Mouse (Mus musculus): ENCODE data around the gene Htt. TPM values are rescaled to one million over a fixed set of nuclear protein-coding genes. Genes with fewer than 3 reads are reported as not detected.
"Not testable (repeated sequence)": the region's sequence is repeated elsewhere in the genome, so short reads cannot be mapped to it uniquely, and the experiment has no call there.

Gene Htt
- polyA plus RNA-seq, 1 experiment from 2014 or later: 20.7 TPM

- Histone ChIP-seq H3K9me3 (ENCODE audit: control insufficient read depth, low read length) (no peaks in the 10 kb centered on the region), H3K27me3 (ENCODE audit: control insufficient read depth, insufficient read depth, low read length) (no peaks in the 10 kb centered on the region), H3K4me2 (ENCODE audit: low read length) (no peak overlapping the region), H3K9ac (replicated peaks; ENCODE audit: low read length) (no peak overlapping the region), H3K27ac (replicated peaks; ENCODE audit: low read depth, low read length) (no peak overlapping the region), H3K4me3 (replicated peaks; ENCODE audit: low read depth, low read length) (no peak overlapping the region), H3K4me1 (ENCODE audit: control insufficient read depth, insufficient read depth, low read length) (no peaks in the 10 kb centered on the region), H3K36me3 (ENCODE audit: control insufficient read depth, insufficient read depth, low read length) (peaks cover 63% of the 10 kb centered on the region)
- 94% methylated on average over 5 of the region's 5 CpGs for WGBS
- DNase-seq (no peak), ATAC-seq (ENCODE audit: low FRiP score, low TSS enrichment) (no peak)
Observed at GRCm38 (mm10) chr5:34865367-34865766, 103.8 kb downstream of the Htt start.

- H3K27ac ChIP-seq (replicated peaks; ENCODE audit: low read depth, low read length); DNase-seq; H3K4me2 ChIP-seq (ENCODE audit: low read length); H3K9ac ChIP-seq (replicated peaks; ENCODE audit: low read length); H3K9me3 ChIP-seq (ENCODE audit: control insufficient read depth, low read length); H3K27me3 ChIP-seq (ENCODE audit: control insufficient read depth, insufficient read depth, low read length); H3K4me3 ChIP-seq (replicated peaks; ENCODE audit: low read depth, low read length); H3K4me1 ChIP-seq (ENCODE audit: control insufficient read depth, insufficient read depth, low read length); ATAC-seq (ENCODE audit: low FRiP score, low TSS enrichment): not testable (repeated sequence)
- H3K36me3 ChIP-seq (ENCODE audit: control insufficient read depth, insufficient read depth, low read length): peaks cover 79% of the 10 kb centered on the region
- WGBS: 96% methylated on average over 3 of the region's 3 CpGs
Observed at GRCm38 (mm10) chr5:34880307-34880706, 118.8 kb downstream of the Htt start.

- DNase-seq (no peak), ATAC-seq (ENCODE audit: low FRiP score, low TSS enrichment) (no peak)
- H3K36me3 ChIP-seq (ENCODE audit: control insufficient read depth, insufficient read depth, low read length): peaks cover 76% of the 10 kb centered on the region
- no peaks in the 10 kb centered on the region for H3K27me3 ChIP-seq (ENCODE audit: control insufficient read depth, insufficient read depth, low read length)
- no peak overlapping the region for H3K4me3 ChIP-seq (replicated peaks; ENCODE audit: low read depth, low read length)
- H3K9me3 ChIP-seq (ENCODE audit: control insufficient read depth, low read length): no peaks in the 10 kb centered on the region
- no peaks in the 10 kb centered on the region for H3K4me1 ChIP-seq (ENCODE audit: control insufficient read depth, insufficient read depth, low read length)
- no peak overlapping the region for H3K4me2 ChIP-seq (ENCODE audit: low read length)
- no peak overlapping the region for H3K27ac ChIP-seq (replicated peaks; ENCODE audit: low read depth, low read length)
- no peak overlapping the region for H3K9ac ChIP-seq (replicated peaks; ENCODE audit: low read length)
- WGBS: 98% methylated on average over 3 of the region's 3 CpGs
Observed at GRCm38 (mm10) chr5:34881023-34881422, 119.5 kb downstream of the Htt start.

GRCm38 (mm10) chr5:34885250-34885649 lies 123.7 kb downstream of the Htt start:
- no peak for DNase-seq

GRCm38 (mm10) chr5:34889252-34889651 lies 127.7 kb downstream of the Htt start:
- H3K9ac ChIP-seq (replicated peaks; ENCODE audit: low read length): no peak overlapping the region
- DNase-seq: no peak
- no peaks in the 10 kb centered on the region for H3K27me3 ChIP-seq (ENCODE audit: control insufficient read depth, insufficient read depth, low read length)
- no peaks in the 10 kb centered on the region for H3K9me3 ChIP-seq (ENCODE audit: control insufficient read depth, low read length)
- peaks cover 87% of the 10 kb centered on the region for H3K36me3 ChIP-seq (ENCODE audit: control insufficient read depth, insufficient read depth, low read length)
- no peak overlapping the region for H3K27ac ChIP-seq (replicated peaks; ENCODE audit: low read depth, low read length)
- no peak overlapping the region for H3K4me3 ChIP-seq (replicated peaks; ENCODE audit: low read depth, low read length)
- 97% methylated on average over 4 of the region's 4 CpGs for WGBS
- H3K4me1 ChIP-seq (ENCODE audit: control insufficient read depth, insufficient read depth, low read length): no peaks in the 10 kb centered on the region
- no peak overlapping the region for H3K4me2 ChIP-seq (ENCODE audit: low read length)
- ATAC-seq (ENCODE audit: low FRiP score, low TSS enrichment): no peak

More at GRCm38 (mm10) chr5:34885250-34885649, 123.7 kb downstream of the Htt start:
- 76% methylated on average over 3 of the region's 3 CpGs for WGBS
- no peaks in the 10 kb centered on the region for H3K4me1 ChIP-seq (ENCODE audit: control insufficient read depth, insufficient read depth, low read length)
- H3K9ac ChIP-seq (replicated peaks; ENCODE audit: low read length): no peak overlapping the region
- H3K36me3 ChIP-seq (ENCODE audit: control insufficient read depth, insufficient read depth, low read length): peaks cover 77% of the 10 kb centered on the region
- no peak overlapping the region for H3K4me2 ChIP-seq (ENCODE audit: low read length)
- no peaks in the 10 kb centered on the region for H3K9me3 ChIP-seq (ENCODE audit: control insufficient read depth, low read length)
- H3K27ac ChIP-seq (replicated peaks; ENCODE audit: low read depth, low read length): no peak overlapping the region
- no peak overlapping the region for H3K4me3 ChIP-seq (replicated peaks; ENCODE audit: low read depth, low read length)
- no peaks in the 10 kb centered on the region for H3K27me3 ChIP-seq (ENCODE audit: control insufficient read depth, insufficient read depth, low read length)
- ATAC-seq (ENCODE audit: low FRiP score, low TSS enrichment): no peak

GRCm38 (mm10) chr5:34896697-34897453 lies 135.3 kb downstream of the Htt start:
- H3K27me3 ChIP-seq (ENCODE audit: control insufficient read depth, insufficient read depth, low read length): no peaks in the 10 kb centered on the region
- peaks cover 91% of the 10 kb centered on the region for H3K36me3 ChIP-seq (ENCODE audit: control insufficient read depth, insufficient read depth, low read length)
- no peaks in the 10 kb centered on the region for H3K9me3 ChIP-seq (ENCODE audit: control insufficient read depth, low read length)
- no peak overlapping the region for H3K9ac ChIP-seq (replicated peaks; ENCODE audit: low read length)
- no peak overlapping the region for H3K27ac ChIP-seq (replicated peaks; ENCODE audit: low read depth, low read length)
- no peaks in the 10 kb centered on the region for H3K4me1 ChIP-seq (ENCODE audit: control insufficient read depth, insufficient read depth, low read length)
- H3K4me3 ChIP-seq (replicated peaks; ENCODE audit: low read depth, low read length): no peak overlapping the region
- 91% methylated on average over 3 of the region's 3 CpGs for WGBS
- ATAC-seq (ENCODE audit: low FRiP score, low TSS enrichment) (no peak), DNase-seq (no peak)
- H3K4me2 ChIP-seq (ENCODE audit: low read length): no peak overlapping the region

- Histone ChIP-seq H3K9ac (replicated peaks; ENCODE audit: low read length) (0 out of 2 replicates have a peak overlapping the region, but pooled peaks have one; percentile 23), H3K9me3 (ENCODE audit: control insufficient read depth, low read length) (no peaks in the 10 kb centered on the region), H3K27ac (replicated peaks; ENCODE audit: low read depth, low read length) (no peak overlapping the region), H3K4me1 (ENCODE audit: control insufficient read depth, insufficient read depth, low read length) (no peaks in the 10 kb centered on the region), H3K4me2 (ENCODE audit: low read length) (no peak overlapping the region), H3K4me3 (replicated peaks; ENCODE audit: low read depth, low read length) (no peak overlapping the region), H3K27me3 (ENCODE audit: control insufficient read depth, insufficient read depth, low read length) (no peaks in the 10 kb centered on the region), H3K36me3 (ENCODE audit: control insufficient read depth, insufficient read depth, low read length) (peaks cover 92% of the 10 kb centered on the region)
- WGBS: 97% methylated on average over 6 of the region's 6 CpGs
- DNase-seq (no peak), ATAC-seq (ENCODE audit: low FRiP score, low TSS enrichment) (no peak)
Observed at GRCm38 (mm10) chr5:34899787-34900469, 138.4 kb downstream of the Htt start.

GRCm38 (mm10) chr5:34902371-34902770 lies 140.8 kb downstream of the Htt start:
- Histone ChIP-seq H3K27me3 (ENCODE audit: control insufficient read depth, insufficient read depth, low read length) (no peaks in the 10 kb centered on the region), H3K4me2 (ENCODE audit: low read length) (no peak overlapping the region), H3K27ac (replicated peaks; ENCODE audit: low read depth, low read length) (no peak overlapping the region), H3K9me3 (ENCODE audit: control insufficient read depth, low read length) (no peaks in the 10 kb centered on the region), H3K36me3 (ENCODE audit: control insufficient read depth, insufficient read depth, low read length) (peaks cover 92% of the 10 kb centered on the region), H3K9ac (replicated peaks; ENCODE audit: low read length) (no peak overlapping the region), H3K4me1 (ENCODE audit: control insufficient read depth, insufficient read depth, low read length) (no peaks in the 10 kb centered on the region), H3K4me3 (replicated peaks; ENCODE audit: low read depth, low read length) (no peak overlapping the region)
- DNase-seq: no peak
- no peak for ATAC-seq (ENCODE audit: low FRiP score, low TSS enrichment)
